Mouse (Mus musculus) lung, adult 2 months (tissue): ENCODE measurements at regions not wholly inside any gene's neighbourhood (a gene's known extent, or its start where the extent isn't known, plus 50 kb on each side); places are given as distances from the start of the nearest gene placed in this dataset.

ENCODE experiments used
- CTCF ChIP-seq: fragments of 200-500 bp; IDR thresholded peaks from 2 replicates; pipeline ENCODE4 v1.5.1; 2011; ENCODE audit warnings: mild to moderate bottlenecking, low read length, control low read depth; ENCODE audit not compliant: insufficient read depth
- POLR2A ChIP-seq: fragments of 200-500 bp; IDR thresholded peaks from 2 replicates; pipeline ENCODE4 v1.6.1; 2011; ENCODE audit warnings: low read depth, mild to moderate bottlenecking, control low read depth, low read length, borderline replicate concordance; ENCODE audit errors: extremely low read depth

GRCm38 (mm10) chr2:131404218-131404555 lies 51.5 kb upstream of the Rnf24 start:
- TF ChIP-seq CTCF (no peak), POLR2A (no peak)
